Mouse (Mus musculus) midbrain, postnatal 0 days (tissue): Measurements from ENCODE around the gene Yme1l1. TPM values are rescaled to one million over a fixed set of nuclear protein-coding genes. Genes with fewer than 3 reads are reported as not detected.
A peak's percentile ranks its signal among the peaks of the same experiment; 100 is the strongest.

ENCODE experiments used
- ATAC-seq: fragments of 200-750 bp; cut with Nextera tagmentation; 2 replicates; pipeline ENCODE4 v1.8.0; 2017; ENCODE audit warnings: moderate number of reproducible peaks, mild to moderate bottlenecking, moderate TSS enrichment, moderate library complexity; ENCODE audit not compliant: low FRiP score
- DNase-seq: peaks from one replicate; pipeline ENCODE4 v3.0.0-alpha.2; 2015; ENCODE audit warnings: low spot score
- H3K27ac ChIP-seq: fragments of 300-500 bp; sonication (generic); 2 replicates; pipeline ENCODE4 v1.5.1; 2014; ENCODE audit warnings: low read depth, mild to moderate bottlenecking, low read length, mixed read lengths
- H3K27me3 ChIP-seq: fragments of 300-500 bp; sonication (generic); 2 replicates; pipeline ENCODE4 v1.6.1; 2014; ENCODE audit warnings: low read length, control low read depth, mixed read lengths; ENCODE audit not compliant: insufficient read depth
- H3K36me3 ChIP-seq: fragments of 300-500 bp; sonication (generic); 2 replicates; pipeline ENCODE4 v1.6.1; 2014; ENCODE audit warnings: low read length, control low read depth, mixed read lengths; ENCODE audit not compliant: insufficient read depth
- H3K4me1 ChIP-seq: fragments of 300-500 bp; sonication (generic); 2 replicates; pipeline ENCODE4 v1.6.1; 2014; ENCODE audit warnings: mild to moderate bottlenecking, control low read depth, antibody characterized with exemption, low read length, mixed read lengths; ENCODE audit not compliant: insufficient read depth
- H3K4me2 ChIP-seq: fragments of 300-500 bp; sonication (generic); 2 replicates; pipeline ENCODE4 v1.6.1; 2014; ENCODE audit warnings: low read depth, mild to moderate bottlenecking, low read length, mixed read lengths; ENCODE audit not compliant: poor library complexity, severe bottlenecking
- H3K4me3 ChIP-seq: fragments of 300-500 bp; sonication (generic); 2 replicates; pipeline ENCODE4 v1.5.1; 2014; ENCODE audit warnings: low read depth, mild to moderate bottlenecking, low read length, moderate library complexity
- H3K9ac ChIP-seq: fragments of 300-500 bp; sonication (generic); replicated peaks from 2 replicates; pipeline ENCODE4 v1.6.1; 2014; ENCODE audit warnings: mild to moderate bottlenecking, low read length, moderate library complexity, mixed read lengths; ENCODE audit not compliant: poor library complexity, severe bottlenecking
- H3K9me3 ChIP-seq: fragments of 300-500 bp; sonication (generic); 2 replicates; pipeline ENCODE4 v1.6.1; 2016; ENCODE audit warnings: low read length, control low read depth
- CTCF ChIP-seq: IDR thresholded peaks from 2 replicates; pipeline ENCODE4 v1.5.1; 2016; ENCODE audit warnings: antibody characterized with exemption, mild to moderate bottlenecking
- WGBS: fragments of 180-500 bp; shearing (Covaris S2); extraction: QIAGEN DNeasy Blood & Tissue Kit; methylation state at CpG from one replicate; pipeline ENCODE4 v1.1.7; 2014; 5-methylcytosine and 5-hydroxymethylcytosine counted together
- polyA plus RNA-seq: library from polyadenylated mRNA; unstranded; fragments of >200 nt; fragmentation: Nextera tagmentation; extraction: Ambion mirVana; gene quantifications from 2 replicates; pipeline ENCODE4 v1.2.1, GENCODE M21; 2015
- total RNA-seq: library from RNA; depleted of rRNA; stranded (reverse); fragments of >200 nt; gene quantifications from 2 replicates; pipeline ENCODE4 v1.2.3, GENCODE M21; 2014; rRNA removed

Yme1l1 gene
- total RNA-seq (66.5 and 82.3 TPM in 2 replicates), polyA plus RNA-seq (49.1 and 52.5 TPM in 2 replicates)

GRCm38 (mm10) chr2:23155777-23156607 is at the start of gene Yme1l1, which contains the start of gene Mastl:
TSS of gene Yme1l1 (plus strand) at chr2:23156369.
TSS of gene Mastl (minus strand) at chr2:23156024.
- H3K9ac ChIP-seq = peak within 1 kb of the TSS; percentile 89
- H3K4me1 ChIP-seq = peaks cover 14% of the 10 kb centered on the region; the same call in 1 of the 2 replicates
- DNase-seq = peak; percentile 99
- H3K27ac ChIP-seq = peak within 1 kb of the TSS; percentile 92
- peak within 1 kb of the TSS; percentile 77 for H3K4me2 ChIP-seq
- peak; percentile 99 for ATAC-seq
- H3K4me3 ChIP-seq = peak within 1 kb of the TSS; percentile 71
- no peaks in the 10 kb centered on the region for H3K27me3 ChIP-seq
- WGBS = under 1% methylated on average over 61 of the region's 61 CpGs
- no peaks in the 10 kb centered on the region for H3K36me3 ChIP-seq
- peak; percentile 64 for TF ChIP-seq CTCF
- H3K9me3 ChIP-seq = no peaks in the 10 kb centered on the region

DNA sequence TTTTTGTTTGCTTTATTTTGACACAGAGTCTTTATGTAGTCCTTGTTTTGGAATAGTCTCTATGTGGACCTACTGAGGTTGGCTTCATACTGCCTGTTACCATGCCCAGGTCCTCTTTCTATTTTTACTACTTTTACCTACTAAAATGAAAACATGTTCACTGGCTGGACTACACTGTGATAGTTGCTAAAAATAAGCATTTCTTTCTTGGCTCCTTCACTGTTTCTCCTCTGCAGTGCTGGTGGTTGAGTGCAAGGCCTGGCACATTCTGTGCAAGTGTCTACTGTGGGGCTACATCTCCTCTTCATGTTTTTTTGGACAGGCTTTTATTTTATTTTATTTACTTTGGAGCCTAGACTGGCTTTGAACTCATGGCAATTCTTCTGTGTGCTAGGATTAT is 36.6 kb upstream of the Yme1l1 start:
- no peak for DNase-seq
- ATAC-seq = no peak
- no peak for TF ChIP-seq CTCF

GRCm38 (mm10) chr2:23155199-23155621 is 959 bp upstream of the Yme1l1 start:
- Histone ChIP-seq H3K9me3 (no peaks in the 10 kb centered on the region), H3K27ac (no peak overlapping the region), H3K9ac (peak overlapping the region; percentile 45), H3K27me3 (no peaks in the 10 kb centered on the region), H3K4me1 (peaks cover 14% of the 10 kb centered on the region; the same call in 1 of the 2 replicates), H3K36me3 (no peaks in the 10 kb centered on the region), H3K4me2 (peak overlapping the region; percentile 77), H3K4me3 (peak overlapping the region; percentile 71)
- WGBS = 8% methylated on average over 5 of the region's 5 CpGs
- DNase-seq = no peak
- no peak for TF ChIP-seq CTCF
- peak; percentile 0; the same call in 1 of the 2 replicates for ATAC-seq

More for the DNA sequence above, 36.6 kb upstream of the Yme1l1 start:
- H3K9ac ChIP-seq = no peak overlapping the region
- H3K27me3 ChIP-seq = no peaks in the 10 kb centered on the region
- H3K4me3 ChIP-seq = no peak overlapping the region
- no peaks in the 10 kb centered on the region for H3K9me3 ChIP-seq
- no peaks in the 10 kb centered on the region for H3K36me3 ChIP-seq
- no peak overlapping the region for H3K27ac ChIP-seq
- H3K4me1 ChIP-seq = no peaks in the 10 kb centered on the region
- H3K4me2 ChIP-seq = no peak overlapping the region

DNA sequence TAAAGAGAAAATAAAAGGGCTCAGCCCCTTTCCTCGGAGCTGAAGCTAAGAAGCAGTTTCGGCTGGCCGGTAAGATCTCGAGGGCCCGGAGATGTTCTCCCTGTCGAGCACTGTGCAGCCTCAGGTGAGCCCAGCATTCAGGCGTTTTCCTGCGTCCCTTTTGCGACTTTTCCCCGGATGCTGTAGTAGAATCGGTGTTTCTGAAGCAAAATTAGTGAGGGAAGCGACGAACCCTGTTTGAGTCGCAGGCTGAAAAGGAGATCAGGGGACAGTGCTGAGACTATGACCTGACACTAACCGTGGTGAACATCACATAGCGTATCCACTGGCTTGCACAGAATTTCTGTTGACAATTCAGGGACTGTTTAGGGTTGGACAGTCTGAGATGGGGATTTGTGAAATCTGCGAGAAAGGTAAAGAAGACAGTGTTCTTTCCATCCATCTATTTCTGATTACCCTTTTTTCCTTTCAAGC is 476 bp downstream of the Yme1l1 start:
- peak overlapping the region; percentile 89 for H3K9ac ChIP-seq
- no peak for TF ChIP-seq CTCF
- WGBS = under 1% methylated on average over 17 of the region's 17 CpGs
- H3K9me3 ChIP-seq = no peaks in the 10 kb centered on the region
- no peaks in the 10 kb centered on the region for H3K36me3 ChIP-seq
- peak overlapping the region; percentile 60 for H3K4me2 ChIP-seq
- H3K4me3 ChIP-seq = peak overlapping the region; percentile 71
- H3K4me1 ChIP-seq = peaks cover 14% of the 10 kb centered on the region; the same call in 1 of the 2 replicates
- DNase-seq (no peak), ATAC-seq (peak; percentile 12)
- H3K27me3 ChIP-seq = no peaks in the 10 kb centered on the region
- peak overlapping the region; percentile 92 for H3K27ac ChIP-seq

GRCm38 (mm10) chr2:23172305-23172704 is 16.1 kb downstream of the Yme1l1 start:
- ATAC-seq (no peak), DNase-seq (no peak)
- Histone ChIP-seq H3K4me1 (no peaks in the 10 kb centered on the region), H3K9me3 (no peaks in the 10 kb centered on the region), H3K27ac (no peak overlapping the region), H3K36me3 (peaks cover 42% of the 10 kb centered on the region), H3K27me3 (no peaks in the 10 kb centered on the region), H3K9ac (no peak overlapping the region), H3K4me2 (no peak overlapping the region), H3K4me3 (no peak overlapping the region)
- 91% methylated on average over 3 of the region's 3 CpGs for WGBS
- no peak for TF ChIP-seq CTCF

GRCm38 (mm10) chr2:23194366-23194765 is 38.2 kb downstream of the Yme1l1 start:
- no peak overlapping the region for H3K4me3 ChIP-seq
- DNase-seq = no peak
- no peak overlapping the region for H3K9ac ChIP-seq
- H3K36me3 ChIP-seq = peaks cover 32% of the 10 kb centered on the region
- no peak for ATAC-seq
- WGBS = 86% methylated on average over 1 of the region's 1 CpGs
- TF ChIP-seq CTCF = no peak
- no peaks in the 10 kb centered on the region for H3K4me1 ChIP-seq
- H3K27me3 ChIP-seq = no peaks in the 10 kb centered on the region
- H3K27ac ChIP-seq = no peak overlapping the region
- no peaks in the 10 kb centered on the region for H3K9me3 ChIP-seq
- H3K4me2 ChIP-seq = no peak overlapping the region
